Mouse (Mus musculus) liver, adult (tissue): ENCODE measurements around the gene Alpi.

Source experiments
- GATA4 ChIP-seq: IDR thresholded peaks from 2 replicates; pipeline ENCODE4 v1.6.1; 2014; ENCODE audit warnings: mild to moderate bottlenecking, low read length; ENCODE audit not compliant: insufficient replicate concordance

Alpi gene

DNA sequence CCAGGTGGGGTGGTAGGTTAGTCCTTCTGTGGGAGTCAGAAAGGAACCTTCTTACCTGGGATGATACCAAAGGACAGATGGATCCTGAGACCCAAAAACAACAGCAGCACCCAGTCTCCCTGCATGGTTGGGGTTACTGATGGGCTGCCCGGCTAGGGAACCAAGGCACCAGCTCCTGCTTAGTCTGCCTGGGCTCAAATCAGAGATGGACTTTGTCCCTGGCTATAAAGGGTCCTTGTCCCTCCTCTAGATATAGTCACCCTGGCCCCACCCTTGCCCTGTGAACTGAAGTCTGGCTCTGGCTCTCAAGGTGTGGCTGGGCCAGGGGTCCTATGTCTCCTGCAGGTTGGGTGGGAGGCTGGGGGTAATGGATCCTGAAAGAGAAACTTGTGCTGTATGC is at the start of gene Alpi:
Gene Alpi, minus strand, starts transcription at position 196 of the 400 bp plus-strand sequence.
- TF ChIP-seq GATA4 = no peak

- TF ChIP-seq GATA4 = no peak
Observed at GRCm38 (mm10) chr1:87149422-87149821, 48.0 kb upstream of the Alpi start.

DNA sequence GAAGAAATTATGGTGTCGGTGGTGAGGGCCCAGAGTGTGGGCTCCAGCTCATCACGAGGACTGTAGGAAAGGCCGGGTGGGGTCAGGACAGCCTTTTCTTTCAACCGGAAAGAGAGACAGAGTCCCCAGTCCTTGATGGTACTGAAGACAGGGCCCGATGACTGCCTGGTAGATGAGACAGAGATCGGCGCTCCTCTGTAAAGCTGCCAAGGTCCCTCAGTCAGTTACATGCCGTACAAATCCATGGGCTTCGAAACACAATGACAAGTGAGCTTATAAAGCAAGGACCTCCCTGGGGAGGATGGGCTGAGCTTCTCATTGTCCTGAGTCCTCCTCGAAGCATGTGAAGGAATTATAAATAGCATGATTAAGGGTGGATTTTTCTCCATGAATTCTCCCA is 41.7 kb upstream of the Alpi start:
- TF ChIP-seq GATA4 = no peak

- no peak for TF ChIP-seq GATA4
Observed at GRCm38 (mm10) chr1:87142456-87142855, 41.0 kb upstream of the Alpi start.

DNA sequence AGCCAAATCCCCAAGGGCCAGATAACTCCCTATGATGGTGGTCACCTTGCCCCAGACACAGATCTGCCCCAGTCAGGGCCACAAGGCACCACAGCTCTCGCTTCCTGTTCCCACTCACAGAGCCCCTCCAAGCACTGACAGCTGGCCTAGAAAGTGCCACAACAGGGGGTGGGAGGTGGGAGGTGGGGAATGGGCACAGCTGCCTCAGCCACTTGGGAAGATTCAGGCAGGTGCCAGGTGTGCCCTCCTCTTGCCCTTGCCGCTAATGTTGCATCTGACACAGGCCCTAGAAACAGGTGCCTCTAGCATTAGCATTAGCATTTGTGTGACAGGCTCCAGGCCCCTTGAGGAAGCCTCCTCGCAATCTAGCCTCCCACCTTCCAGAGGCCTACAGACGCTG is 40.1 kb upstream of the Alpi start:
- no peak for TF ChIP-seq GATA4

- no peak for TF ChIP-seq GATA4
Observed at GRCm38 (mm10) chr1:87131803-87132202, 30.4 kb upstream of the Alpi start.

DNA sequence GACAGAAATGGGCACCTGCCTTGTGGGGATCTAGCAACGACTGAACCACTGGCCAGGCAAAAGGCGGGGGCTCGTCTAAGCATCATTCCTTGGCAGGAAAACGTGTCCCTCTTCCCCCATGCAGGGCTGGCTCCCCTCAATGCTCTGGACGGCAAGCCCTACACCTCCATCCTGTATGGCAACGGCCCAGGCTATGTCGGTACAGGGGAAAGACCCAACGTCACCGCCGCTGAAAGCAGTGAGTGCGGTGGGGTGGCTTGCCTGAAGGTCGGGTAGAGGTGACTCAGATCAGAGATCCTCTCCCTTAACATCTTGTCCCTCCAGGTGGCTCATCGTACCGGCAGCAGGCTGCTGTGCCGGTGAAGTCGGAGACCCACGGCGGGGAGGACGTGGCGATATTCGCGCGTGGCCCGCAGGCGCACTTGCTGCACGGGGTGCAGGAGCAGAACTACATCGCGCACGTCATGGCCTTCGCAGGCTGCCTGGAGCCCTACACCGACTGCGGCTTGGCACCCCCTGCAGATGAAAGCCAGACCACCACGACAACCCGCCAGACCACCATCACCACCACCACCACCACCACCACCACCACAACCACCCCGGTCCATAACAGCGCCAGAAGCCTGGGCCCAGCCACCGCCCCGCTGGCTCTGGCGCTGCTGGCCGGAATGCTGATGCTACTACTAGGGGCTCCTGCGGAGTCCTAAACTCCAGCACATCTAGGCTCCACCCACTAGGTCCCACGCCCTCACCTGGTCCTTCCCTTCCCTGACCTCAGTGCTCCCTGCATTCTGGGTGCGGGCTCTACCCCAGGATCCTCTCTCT is 26.0 kb upstream of the Alpi start:
- no peak for TF ChIP-seq GATA4

DNA sequence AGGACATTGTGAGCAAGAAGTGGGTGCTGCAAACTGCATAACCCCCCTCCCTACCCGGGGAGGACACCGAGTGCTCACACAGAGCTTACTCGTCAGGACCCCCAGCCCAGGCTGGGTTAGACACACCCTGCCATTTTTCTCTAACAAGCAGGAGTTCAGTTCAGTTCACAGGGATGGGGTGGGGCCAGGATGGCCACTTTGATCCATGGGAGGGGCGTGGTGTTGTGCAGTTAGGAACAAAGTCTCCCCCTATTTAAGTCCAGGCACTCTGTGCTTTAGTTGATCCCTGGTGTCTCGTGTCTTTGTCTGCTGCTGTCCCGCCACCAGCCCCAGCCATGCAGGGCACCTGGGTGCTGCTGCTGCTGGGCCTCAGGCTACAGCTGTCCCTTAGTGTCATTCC is 23.3 kb upstream of the Alpi start, which contains the start of gene Akp3:
Gene Akp3, plus strand, starts transcription at position 301 of the 400 bp plus-strand sequence.
- TF ChIP-seq GATA4 = no peak

- no peak for TF ChIP-seq GATA4
Observed at GRCm38 (mm10) chr1:87114784-87115183, 13.4 kb upstream of the Alpi start.

DNA sequence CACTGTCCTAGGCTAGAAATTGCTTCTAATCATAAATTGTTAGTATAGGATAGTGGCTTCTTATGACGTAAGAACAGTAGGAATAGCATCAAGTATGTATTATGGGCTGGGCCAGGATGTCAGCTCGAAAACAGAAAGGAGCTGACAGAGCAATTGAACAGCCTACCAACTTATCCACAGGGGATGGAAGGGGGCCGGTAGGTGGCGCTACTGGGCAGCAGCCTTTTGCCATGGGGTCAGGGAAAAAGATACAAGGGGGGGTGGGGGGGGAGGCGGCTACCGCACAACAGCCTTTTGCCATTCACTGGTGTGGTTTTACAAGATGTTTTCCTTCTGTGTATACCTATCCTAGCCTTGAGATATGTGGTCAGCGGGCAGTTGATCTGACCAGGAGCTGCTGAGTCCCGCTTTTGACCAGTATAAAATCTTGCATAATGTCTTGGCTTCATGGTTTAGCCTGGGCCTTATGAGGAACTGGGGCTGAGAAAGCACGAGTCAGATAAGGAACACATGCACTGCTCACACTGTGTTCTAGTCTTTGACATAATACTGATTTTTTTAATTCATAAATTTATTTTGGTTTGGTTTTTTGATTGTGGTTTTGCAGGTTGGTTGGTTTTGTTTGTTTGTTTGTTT is 10.4 kb upstream of the Alpi start:
- TF ChIP-seq GATA4 = no peak

GRCm38 (mm10) chr1:87108564-87108963 is 7.2 kb upstream of the Alpi start:
- no peak for TF ChIP-seq GATA4

DNA sequence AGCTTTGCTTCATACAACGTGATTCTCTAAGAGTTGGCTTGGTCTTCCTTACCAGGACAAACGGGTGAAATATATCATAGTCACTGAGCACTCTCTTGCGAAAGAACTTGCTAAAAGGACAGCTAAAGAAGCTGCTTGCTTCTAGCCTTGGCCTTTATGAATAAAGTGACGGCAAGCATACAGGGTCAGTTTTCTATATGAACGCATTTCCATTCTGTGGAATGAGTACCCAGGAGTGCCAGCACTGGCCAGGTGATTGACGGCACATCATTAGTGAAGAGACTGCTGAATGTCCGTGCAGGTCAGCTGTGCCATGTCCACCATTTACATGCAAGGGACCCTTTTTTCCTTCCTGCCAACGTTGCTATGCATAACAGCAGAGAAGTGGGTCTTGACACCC is 5.1 kb upstream of the Alpi start:
- TF ChIP-seq GATA4 = no peak

GRCm38 (mm10) chr1:87103936-87104335 is 2.5 kb upstream of the Alpi start:
- TF ChIP-seq GATA4 = no peak

DNA sequence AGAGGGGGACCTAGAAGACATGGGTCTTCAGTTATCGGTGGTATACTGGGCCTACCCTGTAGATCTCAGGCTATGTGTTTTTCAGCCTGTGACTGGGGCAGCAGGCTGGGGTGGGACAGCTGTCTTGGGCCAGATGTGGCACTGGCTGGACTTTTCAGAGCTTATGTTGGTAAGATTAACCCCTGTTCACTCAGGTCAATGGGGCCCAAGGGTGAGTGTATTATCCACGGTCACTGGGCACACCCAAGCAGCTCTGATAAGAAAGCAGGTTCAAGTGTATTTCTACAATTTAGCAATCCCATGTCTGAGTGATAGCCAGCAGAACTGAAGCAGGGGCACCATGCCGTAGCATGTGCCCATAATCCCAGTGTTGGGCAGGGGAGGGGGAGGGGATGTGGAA is 708 bp upstream of the Alpi start:
- no peak for TF ChIP-seq GATA4

- TF ChIP-seq GATA4 = no peak
Observed at GRCm38 (mm10) chr1:87098358-87098975, 2.9 kb downstream of the Alpi start.

- no peak for TF ChIP-seq GATA4
Observed at GRCm38 (mm10) chr1:87095642-87096041, 5.8 kb downstream of the Alpi start.
